Mouse (Mus musculus) urinary bladder, postnatal 36 days (tissue): ENCODE results near the gene Serpina3m.
"Not testable (repeated sequence)": the region's sequence is repeated elsewhere in the genome, so short reads cannot be mapped to it uniquely, and the experiment has no call there.

Experiments used
- DNase-seq, 2 experiments: peaks; one replicate each; pipeline ENCODE4 v3.0.0; 2022; ENCODE audit warnings: low spot score in 2 of 2, mixed read lengths in 1 of 2

Serpina3m gene

DNA sequence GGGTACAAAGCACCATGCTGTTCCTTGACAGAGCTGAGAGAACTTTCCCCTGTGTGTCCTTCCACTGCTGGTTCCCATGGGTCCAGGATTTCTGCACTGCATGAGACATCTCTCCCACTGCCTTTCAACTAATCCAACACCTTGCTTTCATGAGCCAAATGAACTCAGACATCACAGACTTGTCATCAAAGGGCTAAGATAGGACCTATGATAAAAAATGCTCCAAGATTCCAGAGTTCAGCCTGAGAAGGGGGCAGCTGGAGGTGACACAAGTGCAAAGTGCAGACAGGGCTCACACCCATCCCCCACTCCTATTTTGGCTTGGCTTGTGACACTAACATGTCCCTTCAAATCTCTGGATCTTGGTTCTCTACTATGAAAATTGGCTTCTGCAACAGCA, 50.2 kb downstream of the Serpina3m start:
- no peak for DNase-seq

DNA sequence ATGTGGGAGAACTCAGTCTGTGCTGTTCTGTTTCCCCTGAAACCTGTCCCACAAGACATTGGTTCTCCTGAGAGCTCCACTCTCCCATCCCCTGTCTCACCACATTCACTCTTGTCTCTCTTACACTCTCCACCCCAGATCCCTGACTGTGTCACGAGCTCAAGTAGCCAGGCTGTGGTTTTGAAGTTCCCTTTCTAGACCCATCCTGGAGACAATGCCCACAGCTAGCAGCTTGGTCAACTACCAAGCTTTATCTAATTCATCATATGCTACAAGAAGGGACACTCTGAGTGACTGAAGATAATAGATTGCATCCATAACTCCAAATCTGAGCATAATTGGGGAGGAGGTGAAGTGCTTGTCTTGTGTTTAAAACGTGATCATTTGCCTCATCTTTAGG, 52.8 kb downstream of the Serpina3m start:
- not testable (repeated sequence) for DNase-seq

DNA sequence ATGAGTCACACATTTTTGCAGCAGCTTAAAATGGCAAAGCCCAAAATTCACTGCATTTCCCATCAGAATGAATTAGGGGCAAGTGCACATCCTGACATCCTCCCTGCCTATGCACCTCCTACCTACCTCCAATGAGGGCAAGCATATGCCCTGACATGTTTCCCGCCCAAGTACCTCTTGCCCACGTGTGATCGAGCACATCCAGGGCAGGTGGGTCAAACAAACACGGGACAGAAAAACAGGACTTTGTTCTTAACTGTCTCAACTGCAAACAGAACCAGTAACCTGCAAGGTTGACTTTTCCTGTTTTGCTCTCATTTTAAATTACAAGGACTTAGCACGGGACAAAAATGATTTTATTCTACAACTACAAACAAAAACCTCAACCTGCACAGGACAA, 65.7 kb downstream of the Serpina3m start:
- DNase-seq: no peak

DNA sequence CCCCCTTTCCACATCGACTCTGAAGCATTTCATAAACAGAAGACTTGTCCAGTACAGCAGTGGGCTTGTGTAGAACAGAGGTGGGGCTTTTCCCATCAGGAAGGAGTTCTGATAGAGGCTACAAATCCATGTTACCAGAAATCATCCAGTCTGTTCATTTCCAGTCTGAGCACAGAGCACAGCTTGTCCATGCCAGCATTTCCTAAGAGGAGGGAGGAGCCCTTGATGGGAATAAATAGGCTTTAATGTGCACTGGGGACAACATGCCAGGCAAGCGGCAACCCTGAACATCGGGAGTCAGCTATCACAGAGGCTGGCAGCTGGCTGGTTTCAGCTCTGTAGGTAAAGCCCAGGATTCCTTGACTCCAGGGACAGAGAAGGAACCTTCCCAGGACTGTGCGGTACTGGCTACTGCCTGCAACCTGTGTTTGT, 68.2 kb downstream of the Serpina3m start, which contains the start of gene Serpina3n:
Serpina3n (plus strand) TSS at position 276 of the 432 bp plus-strand sequence.
- peak; percentile 17 to 32 for DNase-seq

DNA sequence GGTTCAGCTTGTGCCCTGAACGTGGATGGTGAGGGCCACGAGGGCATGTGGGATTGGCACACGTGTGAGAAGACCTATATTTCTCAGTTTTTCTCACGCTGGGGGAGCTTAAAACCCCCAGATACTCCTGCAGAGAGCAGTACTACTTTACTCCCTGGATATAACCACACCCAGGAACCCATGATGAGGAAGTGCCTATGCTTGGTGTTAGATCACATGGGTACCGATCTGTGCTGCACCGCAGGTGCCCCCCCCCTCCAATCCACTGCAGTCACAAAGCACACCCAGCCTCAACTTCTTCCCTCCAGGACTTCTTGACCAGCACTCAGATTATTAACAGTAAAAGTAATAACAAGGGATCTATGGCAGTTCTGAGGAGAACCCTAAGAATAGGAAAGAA, 74.2 kb downstream of the Serpina3m start:
- no peak for DNase-seq

DNA sequence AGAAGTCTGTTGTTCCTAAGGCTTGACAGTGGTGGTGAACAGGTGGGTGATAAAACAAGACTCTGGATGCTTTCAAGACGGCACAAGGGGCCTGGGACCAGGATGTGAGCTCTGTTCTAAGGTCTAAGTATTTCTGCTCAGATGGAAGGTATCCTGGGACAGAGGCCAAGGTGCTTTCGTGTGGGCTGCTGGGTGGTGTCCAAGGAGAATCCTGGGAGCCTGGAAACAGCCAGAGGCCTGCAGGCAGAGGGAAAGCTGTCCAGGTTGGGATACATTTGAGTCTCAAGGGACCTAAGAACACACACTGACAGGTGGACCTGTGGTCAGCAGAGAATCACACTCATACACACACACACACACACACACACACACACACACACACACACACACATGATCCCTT, 76.3 kb downstream of the Serpina3m start:
- no peak for DNase-seq

DNA sequence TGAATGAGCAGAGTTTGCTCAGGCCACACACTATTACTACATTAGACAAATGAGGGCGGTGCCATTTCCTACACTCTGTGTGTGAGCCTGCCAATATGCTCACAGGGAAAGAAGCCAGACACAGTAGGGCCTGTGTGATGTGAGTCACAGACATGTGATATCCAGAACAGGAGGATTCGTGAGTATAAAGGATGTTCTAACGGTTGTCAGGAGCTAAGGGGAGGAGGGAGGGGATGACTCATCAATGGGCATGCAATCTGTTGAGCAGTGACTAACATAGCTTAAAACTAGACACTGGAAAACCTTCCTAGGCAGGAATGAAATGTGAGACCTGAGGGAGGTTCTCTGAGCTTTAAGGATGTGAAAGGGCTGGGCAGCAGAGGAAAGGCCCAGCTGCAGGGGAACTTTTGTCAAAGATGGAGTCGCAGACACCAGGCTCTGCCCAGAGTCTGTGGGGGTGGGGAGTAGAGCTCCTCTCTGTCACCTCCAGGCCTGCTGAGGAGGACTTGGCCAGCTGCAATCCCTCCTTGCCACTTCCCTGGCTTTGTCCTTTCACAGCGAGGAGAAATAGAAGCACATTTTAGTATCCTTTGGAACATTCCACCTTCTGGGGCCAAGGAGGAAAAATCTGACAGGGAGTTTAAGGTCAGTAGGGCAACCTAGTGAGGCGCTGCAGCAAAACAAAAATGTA, 77.5 kb downstream of the Serpina3m start:
- DNase-seq: peak; percentile 27 to 55

DNA sequence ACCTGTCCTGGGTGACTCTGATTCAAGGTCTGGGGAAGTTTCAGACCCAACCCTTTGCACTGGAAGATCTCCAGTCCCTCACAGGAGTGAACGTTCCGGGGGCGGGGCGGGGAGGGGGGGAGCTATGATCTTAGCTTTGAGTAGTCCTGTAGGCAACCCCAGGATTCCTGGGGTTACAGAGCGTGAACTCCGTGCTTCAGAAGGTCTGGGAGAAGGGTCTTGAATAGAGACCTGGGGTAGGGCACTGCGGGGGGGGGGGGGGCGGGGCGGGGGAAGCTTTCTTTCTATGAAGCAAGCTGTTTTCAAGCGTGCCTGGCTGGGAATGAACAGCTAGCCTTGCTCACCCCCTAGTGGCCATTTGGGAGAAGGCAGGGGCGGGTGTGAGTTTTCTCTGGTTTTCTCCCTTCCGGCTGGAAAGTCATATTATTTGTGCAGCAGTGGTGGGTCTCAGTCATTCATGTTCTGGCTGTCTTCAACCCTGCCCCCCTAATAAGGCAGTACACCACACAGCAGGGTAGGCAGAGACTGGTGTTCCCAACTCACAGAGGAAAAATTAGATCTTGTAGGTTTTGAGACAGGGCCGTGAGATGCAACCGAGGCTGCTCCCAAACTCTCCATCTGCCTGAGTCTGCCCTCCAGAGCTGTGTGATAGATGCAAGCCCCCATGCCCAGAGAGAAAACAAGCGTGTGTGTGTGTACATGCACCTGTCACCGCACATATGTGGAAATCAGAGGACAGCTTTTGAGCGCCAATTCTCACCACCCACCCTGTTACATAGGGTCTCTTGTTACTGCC, 80.3 kb downstream of the Serpina3m start:
- peak; percentile 74 to 84 for DNase-seq

DNA sequence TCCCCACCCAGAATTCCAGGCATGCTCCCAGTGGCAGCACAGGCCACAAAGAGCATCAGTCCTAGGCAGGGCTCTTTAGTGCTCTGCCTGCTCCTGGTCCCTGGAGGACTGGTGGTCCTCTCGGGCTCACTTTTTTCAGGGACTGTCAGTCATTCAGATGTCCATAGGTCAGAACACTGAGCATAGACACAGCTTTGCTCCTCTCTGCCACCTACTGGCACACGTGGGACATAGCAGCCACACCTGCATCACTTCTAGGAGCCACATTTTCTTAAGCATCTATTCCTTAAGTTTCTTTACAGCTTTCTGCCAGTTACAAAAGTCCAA, 80.8 kb downstream of the Serpina3m start:
- DNase-seq: no peak

DNA sequence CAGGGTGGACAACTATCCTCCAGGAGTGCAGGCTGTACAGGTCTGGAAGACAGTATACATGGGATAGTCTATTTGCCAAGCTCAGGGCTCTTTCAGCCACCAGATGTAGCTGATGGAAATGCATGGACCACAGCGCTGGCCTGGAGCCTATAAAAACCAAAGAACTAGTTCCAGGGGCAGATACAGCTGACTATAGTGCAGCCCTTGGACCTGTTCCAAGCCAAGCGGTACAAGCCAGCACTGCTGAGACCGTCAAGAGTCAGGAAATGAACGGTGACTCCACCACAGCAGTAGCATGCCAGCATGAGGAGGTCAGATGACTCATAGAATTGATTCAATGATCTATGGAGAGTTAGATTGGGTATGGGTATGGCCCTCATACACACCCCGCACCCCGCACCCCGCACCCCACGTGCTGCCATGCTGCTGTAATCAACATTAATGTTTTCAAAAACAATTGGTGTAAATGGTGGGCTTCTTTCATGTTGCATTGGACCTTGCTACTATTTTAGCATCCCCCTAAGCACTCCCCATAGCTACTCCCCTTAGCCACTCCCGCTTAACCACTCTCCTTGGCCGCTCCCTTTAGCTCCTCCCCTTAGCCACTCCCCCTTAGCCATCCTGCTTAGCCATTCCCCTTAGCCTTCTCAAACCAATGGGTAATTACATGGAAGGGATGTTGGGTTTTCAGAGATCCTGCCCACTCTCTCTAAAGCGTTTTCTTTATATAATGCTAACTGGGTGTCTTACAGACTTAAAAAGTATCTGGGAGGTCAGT, 84.5 kb downstream of the Serpina3m start:
- DNase-seq: no peak

DNA sequence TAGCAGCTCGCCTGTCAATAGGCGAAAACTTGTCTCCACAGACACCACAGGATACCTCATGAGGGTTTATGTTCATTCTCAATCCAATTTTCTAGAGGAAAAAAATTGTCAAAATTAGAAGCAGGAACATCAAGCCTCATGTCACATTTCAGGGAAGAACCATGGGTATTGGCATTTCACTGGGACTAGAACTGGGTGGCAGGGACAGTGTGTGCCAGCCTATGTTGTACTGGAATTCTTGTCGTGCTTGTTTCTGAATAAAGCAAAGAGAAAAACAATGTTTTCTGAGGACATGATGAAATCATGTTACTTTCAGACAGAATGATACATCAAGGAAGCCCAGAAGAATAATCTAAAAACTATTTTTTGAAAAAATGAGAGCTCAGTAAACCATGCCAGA, 87.3 kb downstream of the Serpina3m start:
- DNase-seq: no peak

DNA sequence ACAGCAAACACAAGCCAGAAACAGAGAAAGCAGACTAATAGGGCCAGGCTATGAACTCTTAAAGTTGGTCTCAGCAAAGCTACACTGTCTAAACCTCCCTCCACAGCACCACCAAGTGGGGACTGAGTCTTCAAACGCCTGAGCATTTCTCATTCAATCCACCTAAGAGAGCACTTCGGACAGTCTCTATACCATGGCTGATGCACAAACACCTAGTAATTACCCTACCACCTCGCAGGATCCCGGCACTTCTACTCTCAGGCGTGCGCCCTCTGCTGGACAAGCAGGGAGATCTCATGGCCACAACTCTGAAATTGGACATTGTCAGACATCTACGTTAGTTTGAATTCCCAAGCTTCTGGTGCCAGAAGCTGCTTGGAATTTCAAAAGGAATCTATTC, 88.6 kb downstream of the Serpina3m start:
- DNase-seq: peak in 1 of 2 experiments; percentile 10

DNA sequence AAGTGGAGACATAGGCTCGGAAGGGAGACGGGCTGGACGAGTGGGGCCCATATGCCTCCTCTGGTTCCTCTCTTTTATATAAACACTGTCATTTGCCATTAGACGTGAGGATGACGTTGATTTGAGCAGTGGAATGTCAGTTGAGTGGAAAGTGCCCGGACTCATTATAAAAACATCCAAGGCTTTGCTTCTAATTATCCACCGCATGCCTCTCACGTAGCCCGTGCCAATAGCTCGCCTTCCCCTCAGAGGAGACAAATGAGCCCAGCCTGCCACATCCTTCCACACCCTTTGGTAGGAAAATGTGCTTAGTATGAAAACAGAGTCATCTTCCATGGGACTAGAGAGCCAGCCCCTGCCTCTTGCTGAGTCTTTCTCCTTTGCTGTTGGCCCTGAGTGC, 93.1 kb downstream of the Serpina3m start:
- DNase-seq: no peak

DNA sequence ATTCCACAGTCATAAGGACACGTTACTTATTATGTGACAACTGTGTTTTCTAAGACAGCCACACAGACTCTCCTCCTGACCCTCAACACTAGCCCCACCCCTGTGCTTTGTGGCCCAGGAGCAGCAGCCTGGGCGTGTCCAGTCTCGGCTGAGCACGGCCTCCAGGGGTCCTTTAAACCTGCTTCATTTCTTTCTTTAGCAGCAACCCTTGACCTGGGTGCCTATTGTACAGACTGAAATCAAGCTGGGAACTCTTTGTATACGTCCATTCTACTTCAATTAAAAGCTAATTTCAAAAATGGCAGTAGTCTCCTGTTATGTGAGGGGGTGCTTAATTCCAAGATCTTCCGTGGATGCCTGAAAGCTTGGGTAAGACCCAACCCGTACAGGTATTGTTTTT, 94.9 kb downstream of the Serpina3m start:
- no peak for DNase-seq

DNA sequence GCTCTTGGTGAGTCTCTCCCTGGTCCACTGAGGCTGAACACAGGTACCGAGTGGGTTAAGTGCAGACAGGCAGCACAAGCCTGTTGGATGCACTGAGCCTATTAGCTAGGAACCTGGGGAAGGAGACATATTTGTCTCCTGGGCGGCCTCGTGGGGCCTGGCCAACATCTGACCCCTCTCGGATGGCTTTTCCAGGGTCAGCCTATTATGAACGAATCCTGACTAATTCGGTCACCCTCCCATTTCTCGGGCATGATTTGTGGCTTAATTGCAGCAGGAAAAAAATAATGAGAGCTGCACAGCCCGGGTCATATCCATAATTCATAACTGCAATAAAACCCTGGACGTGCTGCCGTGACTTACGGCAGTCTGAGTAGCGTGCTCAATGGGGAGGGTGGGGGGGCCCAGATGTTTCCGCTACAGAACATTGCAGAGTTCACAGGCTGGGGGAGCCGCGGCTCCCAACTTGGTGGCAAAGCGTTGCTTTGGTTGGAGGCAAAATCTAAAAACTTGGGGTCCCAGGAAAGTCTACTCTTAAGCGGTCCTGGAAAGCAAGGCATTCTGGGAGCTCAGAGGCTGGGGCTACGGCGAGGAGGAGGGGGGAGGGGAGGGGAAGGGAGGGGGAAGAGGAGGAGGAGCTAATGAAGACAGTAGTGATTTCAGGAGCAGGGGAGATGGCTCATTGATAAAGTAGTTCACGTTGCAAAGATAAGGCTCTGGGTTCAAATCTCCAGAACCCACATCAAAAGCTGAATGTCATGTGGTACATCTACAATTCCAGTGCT, 95.9 kb downstream of the Serpina3m start:
- no peak for DNase-seq

DNA sequence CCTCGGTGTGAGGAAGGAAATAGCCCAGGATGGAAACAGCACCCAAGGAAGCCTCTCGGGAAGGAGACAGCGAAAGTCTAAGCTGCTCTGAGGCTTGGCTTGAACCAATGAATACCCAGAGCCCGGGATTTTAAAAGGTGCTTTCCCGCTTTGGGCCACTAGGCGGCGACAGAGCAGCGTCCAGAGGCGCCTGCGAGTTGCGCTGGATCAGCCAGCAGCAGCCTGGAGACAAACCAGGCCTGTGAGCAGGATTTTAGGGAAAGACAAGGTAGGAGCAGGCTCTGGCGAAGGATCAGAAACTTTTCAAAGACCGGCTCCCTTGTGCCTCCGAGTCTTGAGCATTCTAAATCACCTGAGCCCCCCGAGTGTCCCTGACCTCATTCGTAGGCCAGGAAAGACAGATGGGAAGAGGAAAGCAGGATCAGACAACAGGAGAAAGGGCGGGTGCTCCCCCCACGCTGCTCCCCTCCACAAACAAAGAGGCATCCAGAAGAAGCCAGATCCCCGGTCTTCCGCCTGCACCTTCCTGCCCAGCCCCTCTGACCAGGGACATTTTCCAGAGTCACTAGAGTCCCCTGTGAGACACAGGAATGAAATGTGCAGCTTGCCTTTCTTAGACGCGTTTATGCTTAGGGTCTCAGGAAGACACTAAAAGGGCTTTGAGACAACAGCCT, 101.9 kb downstream of the Serpina3m start:
- peak; percentile 76 to 84 for DNase-seq

DNA sequence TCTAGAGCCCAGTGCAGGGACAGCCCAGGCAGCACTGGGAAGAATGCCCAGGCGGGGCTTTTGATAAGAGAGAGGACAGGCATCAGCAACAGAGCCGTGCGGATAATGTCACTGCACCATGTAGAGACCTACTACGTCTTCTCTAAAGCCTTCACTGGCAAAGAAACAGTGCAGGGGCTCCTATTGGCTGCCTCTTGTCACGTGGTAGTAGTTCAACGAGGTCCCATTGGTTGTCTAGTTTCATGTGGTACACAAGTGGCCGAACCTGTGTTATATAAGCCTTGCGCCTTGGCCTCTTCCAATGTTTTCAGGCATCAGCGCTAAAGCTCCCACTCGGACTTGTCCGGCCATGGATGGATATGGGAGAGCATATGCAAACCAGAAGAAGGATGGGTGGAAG, 105.4 kb downstream of the Serpina3m start:
- DNase-seq: no peak
